In the genomic region with DNA sequence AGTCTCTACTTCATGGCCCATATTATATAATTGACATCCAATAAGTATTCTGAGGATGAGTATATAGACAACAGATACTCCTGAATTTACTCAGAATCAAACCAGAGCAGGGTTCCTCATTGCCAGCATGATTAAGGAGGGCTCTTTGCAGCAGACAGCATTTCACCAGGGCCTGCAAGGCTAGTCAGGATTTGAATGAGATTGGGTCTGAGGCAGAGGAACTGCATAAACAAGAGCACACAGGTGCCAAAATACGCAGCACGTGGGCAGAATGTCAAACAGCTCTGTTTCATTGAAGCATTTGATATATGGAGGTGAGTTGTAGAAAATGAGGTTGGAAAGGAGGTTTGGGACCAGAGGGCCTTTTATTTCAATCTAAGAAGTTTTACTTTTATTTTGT, we compare ENCODE assay signal across 19 mouse cellular contexts.
"Had no signal": no experiment of that assay in that cellular context is flagged by ENCODE, and none has a peak within 500 bp of the region (broad histone marks: within the 10 kb centered on the region; RNA-seq: fewer than 3 reads in every experiment).

No protein-coding gene starts in this region.

- H3K27ac ChIP-seq: liver, embryonic 12.5 days; liver, embryonic 14.5 days; midbrain, embryonic 10.5 days; midbrain, embryonic 12.5 days; midbrain, embryonic 15.5 days; neural tube, embryonic 12.5 days had no signal

- ATAC-seq: liver, embryonic 12.5 days; midbrain, embryonic 15.5 days had no signal

- DNase-seq: lung, adult 18-20 months; lung, embryonic 14.5 days; lung, postnatal 10 days; lung, postnatal 4 days; retina, postnatal 1 day; right cerebral cortex, adult 18-20 months; right cerebral cortex, postnatal 25 days; right cerebral cortex, postnatal 4 days; spleen, adult 18-20 months; thymus, adult 18-20 months; thymus, postnatal 14 days; thymus, postnatal 4 days had no signal

- H3K9ac ChIP-seq: liver, embryonic 12.5 days; liver, embryonic 14.5 days; lung, embryonic 14.5 days; midbrain, embryonic 12.5 days; midbrain, embryonic 15.5 days; neural tube, embryonic 12.5 days had no signal

- H3K4me1 ChIP-seq: liver, embryonic 12.5 days; midbrain, embryonic 10.5 days; midbrain, embryonic 12.5 days; midbrain, embryonic 15.5 days; neural tube, embryonic 12.5 days had no signal

- H3K36me3 ChIP-seq: liver, embryonic 12.5 days; midbrain, embryonic 10.5 days; midbrain, embryonic 12.5 days; midbrain, embryonic 15.5 days; neural tube, embryonic 12.5 days had no signal

- H3K27me3 ChIP-seq: liver, embryonic 12.5 days; midbrain, embryonic 12.5 days; midbrain, embryonic 15.5 days; neural tube, embryonic 12.5 days had no signal

- H3K9me3 ChIP-seq: liver, embryonic 12.5 days; midbrain, embryonic 10.5 days; midbrain, embryonic 12.5 days; midbrain, embryonic 15.5 days; neural tube, embryonic 12.5 days had no signal

- H3K4me2 ChIP-seq: liver, embryonic 12.5 days; lung, embryonic 14.5 days; midbrain, embryonic 12.5 days; midbrain, embryonic 15.5 days; neural tube, embryonic 12.5 days had no signal

- H3K4me3 ChIP-seq: liver, embryonic 12.5 days; midbrain, embryonic 10.5 days; midbrain, embryonic 12.5 days; midbrain, embryonic 15.5 days; myocyte; neural tube, embryonic 12.5 days had no signal
